Mouse (Mus musculus): ENCODE measurements around the gene Frzb. TPM values are rescaled to one million over a fixed set of nuclear protein-coding genes. Genes with fewer than 3 reads are reported as not detected.

Frzb gene
- polyA plus RNA-seq (2017; shearing (Covaris generic)): not detected

GRCm38 (mm10) chr2:80447291-80447791 lies at the start of gene Frzb:
TSS of gene Frzb (minus strand) at chr2:80447625.

Other genes with a start within 250 kb of the Frzb start
- not detected for gene Prdx6b, start 155.2 kb downstream of the Frzb start, polyA plus RNA-seq (2017; shearing (Covaris generic))
- 30.2 TPM for gene Dnajc10, start 132.2 kb downstream of the Frzb start, polyA plus RNA-seq (2017; shearing (Covaris generic))
- 21.4 TPM for gene Nckap1, start 133.8 kb upstream of the Frzb start, polyA plus RNA-seq (2017; shearing (Covaris generic))
- 6.2 TPM for gene Dusp19, start 169.4 kb upstream of the Frzb start, polyA plus RNA-seq (2017; shearing (Covaris generic))
- gene Nup35, start 169.6 kb upstream of the Frzb start, polyA plus RNA-seq (2017; shearing (Covaris generic)): 22.6 TPM

All from effector memory CD4-positive, alpha-beta T cell, adult 5 months (primary cell).